Mouse (Mus musculus) erythroblast, embryonic 14.5 days (primary cell): Measurements from ENCODE around the gene Gm20403. TPM values are rescaled to one million over a fixed set of nuclear protein-coding genes. Genes with fewer than 3 reads are reported as not detected.
A peak's percentile ranks its signal among the peaks of the same experiment; 100 is the strongest.

Experiments
- H3K27me3 ChIP-seq: 2 replicates; pipeline ENCODE4 v1.6.1; 2012; ENCODE audit warnings: inconsistent platforms; ENCODE audit not compliant: control insufficient read depth
- H3K36me3 ChIP-seq: 2 replicates; pipeline ENCODE4 v1.6.1; 2012; ENCODE audit warnings: mild to moderate bottlenecking, inconsistent platforms; ENCODE audit not compliant: control insufficient read depth
- H3K4me1 ChIP-seq: 2 replicates; pipeline ENCODE4 v1.6.1; 2012; ENCODE audit warnings: inconsistent platforms; ENCODE audit not compliant: control insufficient read depth
- H3K4me3 ChIP-seq: replicated peaks from 2 replicates; pipeline ENCODE3; 2012; ENCODE audit warnings: moderate library complexity, mild to moderate bottlenecking, inconsistent platforms
- H3K9me3 ChIP-seq: 2 replicates; pipeline ENCODE4 v1.6.1; 2012; ENCODE audit warnings: low read length, inconsistent platforms, mixed read lengths; ENCODE audit not compliant: control insufficient read depth
- GATA1 ChIP-seq: IDR thresholded peaks from 2 replicates; pipeline ENCODE4 v1.6.1; 2012; ENCODE audit warnings: low read length, inconsistent platforms, mixed read lengths
- TAL1 ChIP-seq: IDR thresholded peaks from 3 replicates; pipeline ENCODE4 v1.6.1; 2012; ENCODE audit warnings: low read length, inconsistent platforms, mixed read lengths
- polyA plus RNA-seq: library from polyadenylated mRNA; stranded (reverse); fragments of >175 nt; gene quantifications from 2 replicates; pipeline ENCODE4 v1.2.3, GENCODE M21; 2012

Gm20403 gene
- polyA plus RNA-seq, result 0.35 and 1.8 TPM in 2 replicates

DNA sequence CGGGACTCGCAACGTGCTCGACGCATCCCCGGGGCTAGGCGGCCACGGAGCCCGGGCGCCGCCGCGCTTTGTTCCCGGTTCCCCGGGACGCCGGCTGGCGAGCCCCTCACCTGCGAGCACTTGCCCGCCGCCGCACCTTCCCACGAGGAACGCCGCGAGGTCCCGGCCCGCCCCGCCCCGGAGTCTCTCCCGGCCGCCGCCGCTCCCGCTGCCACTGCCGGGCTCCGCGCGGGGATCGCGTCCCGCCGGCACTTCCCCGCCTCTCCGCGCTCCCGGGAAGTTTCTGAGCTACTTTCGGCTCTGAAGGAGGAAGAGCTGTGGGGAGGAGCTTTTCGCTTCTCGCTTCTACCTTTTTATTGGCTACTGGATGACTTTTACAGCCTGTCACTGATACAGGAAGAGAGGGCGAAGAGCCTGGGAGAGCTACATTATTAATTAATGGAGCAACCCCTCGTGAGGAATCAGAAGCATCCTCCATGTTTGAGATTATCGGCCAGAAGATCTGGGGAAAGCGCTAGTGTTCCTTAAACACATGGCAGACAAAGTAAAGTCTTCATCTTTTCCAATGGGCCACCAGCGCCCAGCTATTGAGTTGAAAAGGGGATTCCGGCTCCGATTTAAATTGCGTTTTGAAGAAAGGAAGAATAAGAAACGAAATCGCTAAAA is at the start of gene Gm20403:
Gm20403 (minus strand) TSS at position 478 of the 666 bp plus-strand sequence.
- Histone ChIP-seq H3K4me1 (peaks cover 51% of the 10 kb centered on the region), H3K4me3 (peak within 1 kb of the TSS; percentile 86), H3K27me3 (no peaks in the 10 kb centered on the region), H3K9me3 (peaks cover 3% of the 10 kb centered on the region), H3K36me3 (peaks cover 35% of the 10 kb centered on the region)
- peak; percentile 71 for TF ChIP-seq GATA1
- no peak for TF ChIP-seq TAL1

DNA sequence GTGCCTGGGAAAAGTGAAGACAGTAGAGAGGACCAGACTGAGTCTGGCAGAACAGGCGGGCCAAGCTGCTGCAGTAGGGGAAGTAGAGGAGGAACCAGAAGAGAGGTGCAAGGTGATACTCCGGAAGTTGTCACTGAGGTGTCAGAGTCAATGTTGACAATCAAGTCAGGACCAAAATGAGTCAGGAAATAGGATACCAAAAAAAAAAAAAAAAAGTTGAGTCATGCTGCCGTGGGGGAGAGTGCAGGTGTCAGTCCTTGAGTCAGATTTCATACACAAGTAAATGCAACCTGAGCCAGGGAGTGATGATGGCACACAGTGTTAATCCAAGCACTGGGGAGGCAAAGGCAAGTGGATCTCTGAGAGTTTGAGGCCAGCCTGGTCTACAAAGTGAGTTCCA is 40.8 kb upstream of the Gm20403 start:
- H3K27me3 ChIP-seq, result no peaks in the 10 kb centered on the region; the same call in 1 of the 2 replicates
- no peaks in the 10 kb centered on the region for H3K9me3 ChIP-seq
- peaks cover 12% of the 10 kb centered on the region for H3K4me1 ChIP-seq
- TF ChIP-seq TAL1 (no peak), GATA1 (no peak)
- H3K4me3 ChIP-seq, result no peak overlapping the region
- no peaks in the 10 kb centered on the region for H3K36me3 ChIP-seq

DNA sequence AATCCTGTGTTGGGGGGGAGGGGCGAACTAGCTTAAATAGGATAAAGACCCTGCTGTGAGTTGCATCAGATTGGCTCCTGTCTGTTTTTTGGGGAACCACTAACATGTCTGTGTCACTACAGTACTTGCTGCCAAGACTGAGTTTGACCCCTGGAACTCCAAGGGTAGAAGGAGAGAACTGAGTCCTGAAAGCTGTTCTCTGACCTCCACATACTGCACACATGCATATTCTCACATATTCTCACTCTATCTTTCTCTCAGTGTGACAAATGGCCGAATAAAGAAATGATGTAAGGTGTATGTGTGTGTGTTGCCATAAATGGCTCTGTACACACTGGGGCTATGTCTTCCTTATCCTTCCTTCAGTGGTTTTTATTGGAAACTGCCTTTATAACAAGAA is 37.0 kb upstream of the Gm20403 start:
- Histone ChIP-seq H3K27me3 (no peaks in the 10 kb centered on the region), H3K4me3 (no peak overlapping the region), H3K36me3 (no peaks in the 10 kb centered on the region), H3K4me1 (no peaks in the 10 kb centered on the region), H3K9me3 (no peaks in the 10 kb centered on the region)
- TF ChIP-seq GATA1 (no peak), TAL1 (no peak)

DNA sequence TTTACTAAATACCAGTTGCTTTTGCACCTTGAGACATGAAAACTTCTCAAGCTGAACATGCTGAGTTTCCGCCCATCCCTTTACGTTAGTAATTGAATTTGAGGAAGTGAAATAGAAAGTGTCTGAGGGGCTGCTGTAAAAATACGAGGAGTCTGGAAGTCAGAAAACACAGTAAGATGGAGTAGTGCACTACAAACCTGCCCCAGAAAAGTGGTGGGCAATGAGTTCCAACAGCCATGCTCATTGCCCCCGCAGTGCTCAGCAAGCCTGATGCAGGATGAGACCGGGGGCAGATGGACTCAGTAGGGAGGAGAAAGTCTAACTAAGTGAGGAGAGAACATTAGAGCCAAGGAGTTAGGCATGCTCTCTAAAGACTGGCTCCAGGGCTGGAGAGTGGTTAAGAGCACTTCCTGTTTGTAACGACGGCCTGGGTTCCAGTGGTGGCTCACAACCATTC is 33.1 kb upstream of the Gm20403 start:
- H3K27me3 ChIP-seq, result no peaks in the 10 kb centered on the region
- H3K36me3 ChIP-seq, result no peaks in the 10 kb centered on the region
- no peaks in the 10 kb centered on the region for H3K9me3 ChIP-seq
- peaks cover 2% of the 10 kb centered on the region for H3K4me1 ChIP-seq
- TF ChIP-seq TAL1, result no peak
- TF ChIP-seq GATA1, result no peak
- no peak overlapping the region for H3K4me3 ChIP-seq

DNA sequence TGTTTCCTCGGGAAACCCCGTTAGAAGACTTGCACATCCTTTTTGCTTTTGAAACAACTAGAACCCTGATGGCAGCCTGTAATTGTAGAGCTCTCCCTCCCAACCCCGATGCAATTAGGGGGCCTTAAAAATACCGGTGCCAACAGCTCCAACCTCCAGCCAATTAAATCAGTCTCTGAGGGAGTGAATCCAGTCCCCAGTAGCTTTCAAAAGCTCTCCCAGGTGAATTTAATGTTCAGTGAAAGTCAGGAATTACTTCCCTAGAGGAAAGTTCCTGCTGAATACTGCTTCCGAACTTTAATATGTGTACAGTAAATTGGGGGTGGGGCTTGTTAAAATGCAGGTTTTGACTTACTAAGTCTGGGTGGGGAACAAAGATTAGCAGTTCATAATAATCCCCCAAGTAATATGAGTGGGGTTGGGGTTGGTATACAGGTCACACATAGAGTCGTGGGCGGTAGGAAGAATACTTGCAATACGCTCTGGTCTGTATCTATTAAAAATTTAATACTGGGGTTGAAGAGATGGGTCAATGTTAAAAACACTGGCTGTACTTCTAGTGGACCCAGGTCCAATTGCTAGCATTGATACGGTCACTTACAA is 30.9 kb upstream of the Gm20403 start:
- no peaks in the 10 kb centered on the region for H3K9me3 ChIP-seq
- H3K27me3 ChIP-seq, result no peaks in the 10 kb centered on the region
- H3K36me3 ChIP-seq, result no peaks in the 10 kb centered on the region
- peaks cover 2% of the 10 kb centered on the region for H3K4me1 ChIP-seq
- no peak overlapping the region for H3K4me3 ChIP-seq
- TF ChIP-seq TAL1 (no peak), GATA1 (no peak)

DNA sequence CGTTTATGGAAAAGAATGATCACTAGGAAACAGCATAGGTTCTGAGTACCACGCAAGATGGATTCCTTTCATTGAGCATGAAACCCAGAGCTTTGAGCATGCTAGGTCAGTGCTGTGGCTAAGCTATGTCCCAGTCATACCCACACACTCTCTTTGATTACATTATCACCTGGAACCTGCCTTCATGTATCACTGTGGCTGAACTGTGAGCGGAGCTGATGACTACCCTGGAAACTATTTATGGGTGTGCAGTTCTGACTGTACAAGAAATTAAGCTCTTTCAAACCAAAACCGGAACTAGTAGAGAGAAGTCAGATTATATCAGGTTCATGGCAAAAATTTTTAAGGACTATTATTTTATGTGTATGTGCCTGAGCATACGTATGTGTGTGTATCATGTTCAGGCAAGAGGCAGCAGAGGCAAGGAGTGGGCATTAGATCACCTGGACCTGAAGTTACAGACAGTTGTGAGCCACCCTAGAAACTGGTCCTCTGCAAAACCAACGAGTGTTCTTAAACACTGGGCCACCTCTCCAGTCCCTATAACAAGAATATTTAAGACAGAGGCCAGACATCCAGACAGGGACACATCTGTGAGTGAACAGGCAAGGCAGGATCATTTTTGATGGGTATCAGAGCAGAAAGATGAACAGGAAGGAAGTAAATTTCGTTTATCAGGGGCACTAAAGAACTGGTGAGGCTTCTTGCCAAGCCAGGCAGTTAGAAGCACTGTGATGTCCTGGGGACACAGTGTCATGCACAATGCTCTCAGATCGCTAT is 30.2 kb upstream of the Gm20403 start:
- Histone ChIP-seq H3K27me3 (no peaks in the 10 kb centered on the region), H3K4me3 (no peak overlapping the region), H3K4me1 (peaks cover 2% of the 10 kb centered on the region), H3K36me3 (no peaks in the 10 kb centered on the region), H3K9me3 (no peaks in the 10 kb centered on the region)
- TF ChIP-seq TAL1 (no peak), GATA1 (no peak)

DNA sequence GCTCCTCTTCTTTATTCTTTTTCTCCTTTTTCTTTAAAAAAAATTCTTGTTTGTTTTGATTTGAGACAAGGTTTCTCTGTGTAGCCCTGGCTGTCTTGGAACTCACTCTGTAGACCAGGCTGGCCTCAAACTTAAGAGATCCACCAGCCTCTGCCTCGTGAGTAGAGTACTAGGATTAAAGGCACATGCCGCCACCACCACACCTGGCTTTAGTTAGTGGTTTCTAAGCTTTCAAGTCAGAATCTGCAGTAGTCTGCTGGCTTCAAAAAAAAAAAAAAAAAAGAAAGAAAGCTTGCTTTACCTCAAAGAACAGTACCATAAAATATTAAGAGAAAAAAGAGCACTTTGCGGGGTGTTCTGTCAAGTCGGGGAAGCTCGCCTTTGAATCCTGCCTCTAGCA is 29.1 kb upstream of the Gm20403 start:
- TF ChIP-seq TAL1 (no peak), GATA1 (no peak)
- no peaks in the 10 kb centered on the region for H3K9me3 ChIP-seq
- peaks cover 2% of the 10 kb centered on the region for H3K4me1 ChIP-seq
- H3K27me3 ChIP-seq, result no peaks in the 10 kb centered on the region
- no peaks in the 10 kb centered on the region for H3K36me3 ChIP-seq
- no peak overlapping the region for H3K4me3 ChIP-seq

DNA sequence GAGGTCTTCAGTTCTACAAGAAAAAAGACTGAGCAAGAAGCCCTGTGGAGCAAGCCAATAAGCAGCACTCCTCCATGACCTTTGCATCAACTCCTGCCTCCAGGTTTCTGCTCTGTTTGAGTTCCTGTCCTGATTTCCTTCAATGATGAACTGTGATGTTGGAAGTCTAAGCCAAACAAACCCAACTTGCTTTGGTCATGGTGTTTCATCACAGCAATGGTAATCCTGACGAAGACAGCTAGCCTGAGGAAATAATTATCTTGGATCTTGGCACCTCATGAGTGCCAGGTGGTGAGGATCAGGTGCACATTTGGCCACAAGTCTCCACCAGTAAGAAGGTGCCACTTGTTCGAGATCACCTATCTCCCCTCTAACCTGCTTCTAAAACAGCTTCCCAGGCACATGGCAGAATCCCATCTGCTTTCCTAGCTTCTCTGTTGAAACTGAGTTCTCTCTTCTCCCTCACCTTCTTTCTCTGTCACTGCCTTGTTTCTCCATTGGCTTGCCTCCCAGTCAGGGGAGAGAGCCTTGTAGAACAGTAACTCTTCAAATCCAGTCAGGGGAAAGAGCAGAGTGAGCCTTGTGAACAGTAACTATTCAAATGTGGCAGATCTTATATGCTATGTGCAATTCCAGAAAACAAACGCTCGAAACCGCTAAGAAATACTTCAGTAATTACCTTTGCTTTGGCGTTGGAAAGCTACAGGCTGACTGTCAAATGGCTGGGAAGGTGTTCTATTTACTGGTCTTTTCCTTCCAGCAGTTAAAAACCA is 27.5 kb upstream of the Gm20403 start, which contains the start of gene Baz1a:
Baz1a (minus strand) TSS at position 723 of the 773 bp plus-strand sequence.
- H3K4me3 ChIP-seq, result no peak within 1 kb of the TSS
- no peaks in the 10 kb centered on the region for H3K36me3 ChIP-seq
- TF ChIP-seq TAL1, result no peak
- no peak for TF ChIP-seq GATA1
- no peaks in the 10 kb centered on the region for H3K9me3 ChIP-seq
- no peaks in the 10 kb centered on the region for H3K27me3 ChIP-seq
- H3K4me1 ChIP-seq, result peaks cover 2% of the 10 kb centered on the region

DNA sequence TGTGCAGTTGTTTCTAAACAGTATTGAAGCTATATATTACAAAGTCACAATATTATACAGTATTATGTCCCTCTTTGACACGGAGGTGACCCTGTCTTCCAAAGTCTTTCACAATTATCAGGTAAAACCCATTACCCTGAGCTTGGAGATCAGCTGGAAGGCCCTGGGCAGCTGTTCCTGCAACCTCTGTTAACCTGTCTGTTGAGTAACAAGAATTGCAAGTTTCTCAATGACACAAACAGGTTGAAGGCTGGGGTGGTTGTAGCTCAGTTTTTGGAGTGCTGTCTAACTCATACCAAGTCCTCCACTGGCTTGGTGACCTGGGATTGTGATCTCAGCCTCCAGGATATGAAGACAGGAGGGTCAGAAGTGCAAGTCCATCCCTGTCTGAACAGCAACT is 26.7 kb upstream of the Gm20403 start:
- Histone ChIP-seq H3K4me3 (no peak overlapping the region), H3K27me3 (no peaks in the 10 kb centered on the region), H3K4me1 (peaks cover 2% of the 10 kb centered on the region), H3K9me3 (no peaks in the 10 kb centered on the region), H3K36me3 (no peaks in the 10 kb centered on the region)
- TF ChIP-seq TAL1 (no peak), GATA1 (no peak)
